Comparison of ENCODE assay signal across 8 mouse cellular contexts in genomic region chr9:74952106-74952505, GRCm38 (mm10). TPM values are rescaled to one million over a fixed set of nuclear protein-coding genes. Genes with fewer than 3 reads are reported as not detected.
DNase-seq lines count a peak whose midpoint lies in the region; ATAC-seq lines count a peak whose summit lies in the region.

No protein-coding gene starts in this region.

- peak overlapping the region; percentile 98 for H3K4me3 ChIP-seq in embryonic facial prominence, embryonic 15.5 days (replicated peaks)
- H3K4me3 ChIP-seq in midbrain, embryonic 11.5 days (ENCODE audit: low read depth, low read length) = peak overlapping the region; percentile 69

- H3K4me1 ChIP-seq in embryonic facial prominence, embryonic 15.5 days = peaks cover 15% of the 10 kb centered on the region
- peaks cover 9% of the 10 kb centered on the region for H3K4me1 ChIP-seq in midbrain, embryonic 11.5 days (ENCODE audit: control insufficient read depth, insufficient read depth, low read length)

- H3K9me3 ChIP-seq in embryonic facial prominence, embryonic 15.5 days (replicated peaks) = no peaks in the 10 kb centered on the region
- no peaks in the 10 kb centered on the region; the same call in 1 of the 2 replicates for H3K9me3 ChIP-seq in midbrain, embryonic 11.5 days (ENCODE audit: control insufficient read depth, low read length)

- peaks cover 3% of the 10 kb centered on the region; the same call in 1 of the 2 replicates for H3K36me3 ChIP-seq in embryonic facial prominence, embryonic 15.5 days
- H3K36me3 ChIP-seq in midbrain, embryonic 11.5 days (ENCODE audit: control insufficient read depth, insufficient read depth, low read length) = no peaks in the 10 kb centered on the region

- ATAC-seq in frontal cortex, adult (ENCODE audit: low TSS enrichment) = peak; percentile 53
- 0 out of 2 replicates have a peak, but pooled peaks have one; percentile 7 for ATAC-seq in embryonic facial prominence, embryonic 15.5 days (ENCODE audit: insufficient number of reproducible peaks, low FRiP score, low TSS enrichment, low read depth)
- no peak; the same call in 1 of the 2 replicates for ATAC-seq in midbrain, embryonic 11.5 days (ENCODE audit: low FRiP score)

- peak overlapping the region; percentile 98 for H3K27ac ChIP-seq in embryonic facial prominence, embryonic 15.5 days (replicated peaks)
- peak overlapping the region; percentile 20; the same call in 1 of the 2 replicates for H3K27ac ChIP-seq in midbrain, embryonic 11.5 days (ENCODE audit: low read depth, low read length)

- H3K4me2 ChIP-seq in embryonic facial prominence, embryonic 15.5 days (replicated peaks) = peak overlapping the region; percentile 88
- H3K4me2 ChIP-seq in midbrain, embryonic 11.5 days = peak overlapping the region; percentile 92

- H3K9ac ChIP-seq in embryonic facial prominence, embryonic 15.5 days = peak overlapping the region; percentile 23
- H3K9ac ChIP-seq in midbrain, embryonic 11.5 days (ENCODE audit: low read length) = peak overlapping the region; percentile 48

- H3K27me3 ChIP-seq in embryonic facial prominence, embryonic 15.5 days = no peaks in the 10 kb centered on the region
- H3K27me3 ChIP-seq in midbrain, embryonic 11.5 days (ENCODE audit: control insufficient read depth, insufficient read depth, low read length) = no peaks in the 10 kb centered on the region

- 22% methylated on average over 5 of the region's 5 CpGs for WGBS in embryonic facial prominence, embryonic 15.5 days
- 58% methylated on average over 5 of the region's 5 CpGs for WGBS in midbrain, embryonic 11.5 days

- no peak for DNase-seq in frontal cortex, postnatal 36 days (ENCODE audit: low spot score in 2 of 2)
- peak; percentile 59 for DNase-seq in 416B (ENCODE audit: low read depth)
- DNase-seq in induced T-regulatory cell, adult 2 months (ENCODE audit: low read depth) = peak; percentile 71
- DNase-seq in midbrain, embryonic 11.5 days (ENCODE audit: low spot score, missing footprints) = no peak
- DNase-seq in adrenal gland, adult (ENCODE audit: inconsistent age in 2 of 2, low spot score in 1 of 2) = no peak
- no peak for DNase-seq in thymus, postnatal 10 days (ENCODE audit: low spot score in 2 of 2)

RNA-seq across cellular contexts. Expression of gene Fam214a, which starts 0.6 kb away (rescaled TPM):
- polyA plus RNA-seq in embryonic facial prominence, embryonic 15.5 days (2015; fragmentation: Nextera tagmentation; extraction: Ambion mirVana) = 16.1 and 16.5 TPM in 2 replicates
- 17.6 and 18.9 TPM in 2 replicates for polyA plus RNA-seq in midbrain, embryonic 11.5 days (2014; fragmentation: Nextera tagmentation; extraction: Ambion mirVana)

Comparison
In these comparisons a context has a peak if more than half of its experiments do, and no peak if none do; other contexts are left out.
1. DNase-seq: peak in 416B (single experiment) and induced T-regulatory cell, adult 2 months (single experiment); none in frontal cortex, postnatal 36 days (0 of 2), midbrain, embryonic 11.5 days (single experiment), adrenal gland, adult (0 of 2) and thymus, postnatal 10 days (0 of 2).